Mouse (Mus musculus) hindbrain, postnatal 0 days (tissue): ENCODE measurements around the gene Dgkh. TPM values are rescaled to one million over a fixed set of nuclear protein-coding genes. Genes with fewer than 3 reads are reported as not detected.

Experiments
- ATAC-seq: fragments of 200-750 bp; cut with Nextera tagmentation; 2 replicates; pipeline ENCODE4 v1.8.0; 2017; ENCODE audit warnings: mild to moderate bottlenecking, moderate TSS enrichment, moderate library complexity
- DNase-seq: peaks from one replicate; pipeline ENCODE4 v3.0.0-alpha.2; 2015; ENCODE audit warnings: low spot score
- H3K27ac ChIP-seq: fragments of 300-500 bp; sonication (generic); 2 replicates; pipeline ENCODE4 v1.5.1; 2014; ENCODE audit warnings: mild to moderate bottlenecking
- H3K27me3 ChIP-seq: fragments of 300-500 bp; sonication (generic); 2 replicates; pipeline ENCODE4 v1.6.1; 2014; ENCODE audit warnings: low read length, mixed read lengths; ENCODE audit not compliant: insufficient read depth
- H3K36me3 ChIP-seq: fragments of 300-500 bp; sonication (generic); 2 replicates; pipeline ENCODE4 v1.6.1; 2014; ENCODE audit warnings: low read length, mixed read lengths; ENCODE audit not compliant: insufficient read depth
- H3K4me1 ChIP-seq: fragments of 300-500 bp; sonication (generic); 2 replicates; pipeline ENCODE4 v1.6.1; 2014; ENCODE audit warnings: antibody characterized with exemption, low read length, mixed read lengths; ENCODE audit not compliant: insufficient read depth
- H3K4me2 ChIP-seq: fragments of 300-500 bp; sonication (generic); 2 replicates; pipeline ENCODE4 v1.6.1; 2014; ENCODE audit warnings: low read depth, mild to moderate bottlenecking, low read length, moderate library complexity, mixed read lengths
- H3K4me3 ChIP-seq: fragments of 300-500 bp; sonication (generic); 2 replicates; pipeline ENCODE4 v1.5.1; 2014; ENCODE audit warnings: low read length
- H3K9ac ChIP-seq: fragments of 300-500 bp; sonication (generic); replicated peaks from 2 replicates; pipeline ENCODE4 v1.6.1; 2014; ENCODE audit warnings: mild to moderate bottlenecking, low read length, moderate library complexity, mixed read lengths
- H3K9me3 ChIP-seq: fragments of 300-500 bp; sonication (generic); 2 replicates; pipeline ENCODE4 v1.6.1; 2016; ENCODE audit warnings: low read length, mixed read lengths
- CTCF ChIP-seq: IDR thresholded peaks from 2 replicates; pipeline ENCODE4 v1.5.1; 2016; ENCODE audit warnings: antibody characterized with exemption, control low read depth, low read depth
- WGBS: fragments of 180-500 bp; shearing (Covaris S2); extraction: QIAGEN DNeasy Blood & Tissue Kit; methylation state at CpG from one replicate; pipeline ENCODE4 v1.1.7; 2014; 5-methylcytosine and 5-hydroxymethylcytosine counted together
- polyA plus RNA-seq: library from polyadenylated mRNA; unstranded; fragments of >200 nt; fragmentation: Nextera tagmentation; extraction: Ambion mirVana; gene quantifications from 2 replicates; pipeline ENCODE4 v1.2.1, GENCODE M21; 2015
- total RNA-seq: library from RNA; depleted of rRNA; stranded (reverse); fragments of >200 nt; gene quantifications from 2 replicates; pipeline ENCODE4 v1.2.3, GENCODE M21; 2014

Dgkh gene
- total and polyA plus RNA-seq, 2 experiments from 2014 or later: 2.1 to 9.0 TPM

DNA sequence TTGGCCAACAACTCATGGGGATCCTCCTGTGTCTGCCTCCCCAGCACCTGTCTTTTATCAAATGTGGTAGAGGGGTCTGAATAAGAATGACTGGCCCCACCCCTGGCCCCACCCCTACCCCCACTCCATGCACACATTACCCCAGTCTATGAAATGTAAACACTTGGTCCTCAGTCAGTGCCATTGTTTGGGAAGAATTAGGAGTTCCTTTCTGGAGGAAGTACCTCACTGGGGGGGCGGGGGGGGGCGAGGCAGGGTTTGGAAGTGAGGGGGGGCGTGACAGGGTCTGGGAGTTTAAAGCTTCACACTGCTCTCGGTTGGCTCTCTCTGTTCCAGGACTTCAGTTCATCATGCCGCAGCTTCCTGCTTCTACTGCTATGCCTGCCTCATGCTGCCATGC is 10.5 kb downstream of the Dgkh start:
- DNase-seq (no peak), ATAC-seq (no peak)
- Histone ChIP-seq H3K36me3 (no peaks in the 10 kb centered on the region), H3K9ac (no peak overlapping the region), H3K27ac (no peak overlapping the region), H3K4me2 (no peak overlapping the region), H3K4me3 (no peak overlapping the region), H3K4me1 (peaks cover 8% of the 10 kb centered on the region; the same call in 1 of the 2 replicates), H3K27me3 (no peaks in the 10 kb centered on the region), H3K9me3 (no peaks in the 10 kb centered on the region)
- no peak for TF ChIP-seq CTCF
- 71% methylated on average over 5 of the region's 5 CpGs for WGBS

DNA sequence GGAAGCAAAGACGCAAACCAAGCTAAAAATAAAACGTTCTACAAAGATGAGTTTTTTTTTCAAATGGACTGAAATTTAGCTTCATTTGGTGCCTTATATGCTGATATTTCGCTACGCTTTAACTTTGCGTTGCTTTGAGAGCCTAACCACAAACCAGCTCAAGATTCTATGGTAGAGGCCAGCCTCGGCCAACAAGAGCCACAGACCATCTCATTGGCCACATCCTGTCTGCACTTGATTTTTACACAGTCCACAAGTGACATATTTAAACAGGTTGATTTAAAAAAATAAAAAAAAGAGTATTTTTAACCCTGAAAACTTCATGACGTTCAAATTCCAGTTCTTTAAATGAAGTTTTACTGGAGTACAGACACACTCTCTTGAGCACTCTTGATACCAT is 16.5 kb downstream of the Dgkh start:
- no peak for TF ChIP-seq CTCF
- Histone ChIP-seq H3K27ac (no peak overlapping the region), H3K4me1 (no peaks in the 10 kb centered on the region), H3K27me3 (no peaks in the 10 kb centered on the region), H3K9me3 (no peaks in the 10 kb centered on the region), H3K36me3 (no peaks in the 10 kb centered on the region), H3K4me3 (no peak overlapping the region), H3K4me2 (no peak overlapping the region), H3K9ac (no peak overlapping the region)
- DNase-seq: no peak
- 94% methylated on average over 7 of the region's 7 CpGs for WGBS
- no peak for ATAC-seq

DNA sequence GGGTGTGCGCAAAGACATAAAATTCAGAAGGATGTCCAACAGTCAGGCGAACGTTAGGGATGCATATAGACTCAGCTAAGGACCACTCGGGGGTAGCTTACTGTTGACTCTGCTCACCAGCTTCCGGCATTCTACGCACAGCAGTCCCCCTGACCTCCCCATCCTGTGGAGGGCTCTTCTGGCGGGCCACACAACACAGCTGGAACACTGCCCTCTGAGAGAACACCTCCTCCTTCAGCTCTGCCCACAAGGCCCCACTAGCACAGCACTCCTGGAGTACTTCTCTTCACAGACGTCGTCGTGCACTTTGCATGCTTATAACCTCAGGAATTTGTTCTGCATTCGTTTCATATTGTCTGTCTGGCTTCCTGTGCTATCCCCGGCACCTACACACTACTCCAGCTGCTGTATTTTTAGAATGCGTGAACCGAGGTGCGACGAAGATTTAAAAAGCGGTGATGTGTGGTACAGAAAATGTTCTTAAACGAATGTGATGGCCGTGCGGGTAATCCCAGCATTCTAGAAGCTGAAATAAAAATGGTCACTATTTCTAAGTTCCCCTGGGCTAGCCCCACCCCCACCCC is 19.9 kb downstream of the Dgkh start:
- 50% methylated on average over 20 of the region's 20 CpGs for WGBS
- H3K27me3 ChIP-seq: no peaks in the 10 kb centered on the region
- H3K4me2 ChIP-seq: no peak overlapping the region
- H3K27ac ChIP-seq: no peak overlapping the region
- DNase-seq (no peak), ATAC-seq (no peak)
- H3K9ac ChIP-seq: no peak overlapping the region
- no peak overlapping the region for H3K4me3 ChIP-seq
- H3K36me3 ChIP-seq: no peaks in the 10 kb centered on the region
- no peak for TF ChIP-seq CTCF
- no peaks in the 10 kb centered on the region for H3K9me3 ChIP-seq
- no peaks in the 10 kb centered on the region for H3K4me1 ChIP-seq

DNA sequence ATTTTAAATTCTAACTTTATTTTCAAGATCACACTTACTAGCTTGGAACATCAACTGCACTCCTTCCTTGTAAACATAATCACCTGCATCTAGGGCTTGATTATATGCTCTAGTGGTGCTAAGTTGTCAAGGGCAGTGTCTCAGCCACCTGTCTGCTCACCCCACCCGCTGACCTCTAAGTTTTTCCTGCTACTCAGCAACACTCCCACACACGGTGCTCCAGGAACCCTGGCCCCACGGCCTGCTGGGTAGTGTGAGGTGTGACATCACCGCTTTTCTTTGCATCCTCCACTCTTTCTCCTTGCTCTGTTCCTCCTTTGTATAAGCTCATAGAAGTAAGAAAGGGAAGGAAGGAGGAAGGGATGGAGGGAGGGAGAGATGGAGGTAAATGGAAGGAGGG is 21.9 kb downstream of the Dgkh start:
- no peak overlapping the region for H3K4me2 ChIP-seq
- 78% methylated on average over 4 of the region's 4 CpGs for WGBS
- no peaks in the 10 kb centered on the region for H3K36me3 ChIP-seq
- ATAC-seq: no peak
- no peaks in the 10 kb centered on the region for H3K4me1 ChIP-seq
- H3K9me3 ChIP-seq: no peaks in the 10 kb centered on the region
- DNase-seq: no peak
- no peak overlapping the region for H3K4me3 ChIP-seq
- H3K27me3 ChIP-seq: no peaks in the 10 kb centered on the region
- no peak for TF ChIP-seq CTCF
- no peak overlapping the region for H3K9ac ChIP-seq
- no peak overlapping the region for H3K27ac ChIP-seq

GRCm38 (mm10) chr14:78705616-78706015 is 27.0 kb downstream of the Dgkh start:
- Histone ChIP-seq H3K4me2 (no peak overlapping the region), H3K27ac (no peak overlapping the region), H3K9ac (no peak overlapping the region), H3K27me3 (no peaks in the 10 kb centered on the region), H3K4me1 (no peaks in the 10 kb centered on the region), H3K9me3 (no peaks in the 10 kb centered on the region), H3K36me3 (no peaks in the 10 kb centered on the region), H3K4me3 (no peak overlapping the region)
- DNase-seq: no peak
- 85% methylated on average over 3 of the region's 3 CpGs for WGBS
- no peak for ATAC-seq
- no peak for TF ChIP-seq CTCF

- no peaks in the 10 kb centered on the region for H3K4me1 ChIP-seq
- H3K9ac ChIP-seq: no peak overlapping the region
- no peak overlapping the region for H3K27ac ChIP-seq
- H3K4me2 ChIP-seq: no peak overlapping the region
- no peaks in the 10 kb centered on the region for H3K9me3 ChIP-seq
- ATAC-seq (no peak), DNase-seq (no peak)
- no peak for TF ChIP-seq CTCF
- H3K36me3 ChIP-seq: no peaks in the 10 kb centered on the region
- WGBS: 85% methylated on average over 4 of the region's 4 CpGs
- H3K4me3 ChIP-seq: no peak overlapping the region
- H3K27me3 ChIP-seq: no peaks in the 10 kb centered on the region
These were observed 28.6 kb downstream of the Dgkh start for GRCm38 (mm10) chr14:78703989-78704388.

- no peak for TF ChIP-seq CTCF
- Histone ChIP-seq H3K9me3 (no peaks in the 10 kb centered on the region), H3K4me2 (no peak overlapping the region), H3K36me3 (no peaks in the 10 kb centered on the region), H3K27ac (no peak overlapping the region), H3K9ac (no peak overlapping the region), H3K4me1 (no peaks in the 10 kb centered on the region), H3K4me3 (no peak overlapping the region), H3K27me3 (no peaks in the 10 kb centered on the region)
- no peak for DNase-seq
- ATAC-seq: no peak
- 87% methylated on average over 6 of the region's 6 CpGs for WGBS
These were observed 29.2 kb downstream of the Dgkh start for GRCm38 (mm10) chr14:78703361-78703760.
